Mouse (Mus musculus): ENCODE results near the gene 2210010C04Rik. TPM values are rescaled to one million over a fixed set of nuclear protein-coding genes. Genes with fewer than 3 reads are reported as not detected.

2210010C04Rik gene
- polyA plus RNA-seq (2014; fragmentation: Nextera tagmentation; extraction: Ambion mirVana): 0.14 TPM in 1 of 2 replicates, not detected in the other

DNA sequence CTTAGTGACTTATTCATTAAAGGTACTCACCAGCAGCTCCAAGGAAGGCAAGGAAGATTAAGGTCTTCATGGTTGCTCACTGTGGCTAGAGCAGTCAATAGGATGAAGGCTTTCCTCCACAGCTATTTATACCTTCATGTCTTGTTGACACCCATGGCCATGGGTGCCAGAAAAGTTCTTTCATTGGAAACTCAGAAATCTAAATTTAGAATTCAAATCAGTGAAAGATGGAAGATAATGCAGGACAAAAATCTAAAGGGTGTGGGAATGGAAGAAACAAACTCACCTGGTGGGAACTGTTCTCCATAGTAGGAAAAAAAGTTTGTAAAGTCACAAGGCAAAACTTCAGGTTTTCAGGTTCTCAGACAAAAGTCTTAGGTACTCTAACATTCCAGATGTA, at the start of gene 2210010C04Rik:
2210010C04Rik (minus strand) TSS at position 101 of the 400 bp plus-strand sequence.
- ATAC-seq (replicated peaks; ENCODE audit: low FRiP score, low TSS enrichment, low read depth): no peak
- H3K4me3 ChIP-seq (ENCODE audit: low read depth, low read length): no peak within 1 kb of the TSS
- no peak for DNase-seq (ENCODE audit: low spot score)
- H3K36me3 ChIP-seq (ENCODE audit: control insufficient read depth, insufficient read depth, low read length): no peaks in the 10 kb centered on the region
- H3K27me3 ChIP-seq (replicated peaks; ENCODE audit: control insufficient read depth, insufficient read depth, low read length): no peaks in the 10 kb centered on the region
- no peak within 1 kb of the TSS for H3K4me2 ChIP-seq (ENCODE audit: low read length)
- no peaks in the 10 kb centered on the region for H3K9me3 ChIP-seq (ENCODE audit: control insufficient read depth, low read length)
- H3K9ac ChIP-seq (ENCODE audit: low read length): no peak within 1 kb of the TSS
- H3K4me1 ChIP-seq (replicated peaks; ENCODE audit: control insufficient read depth, insufficient read depth, low read length): no peaks in the 10 kb centered on the region
- H3K27ac ChIP-seq (ENCODE audit: low read depth): no peak within 1 kb of the TSS

DNA sequence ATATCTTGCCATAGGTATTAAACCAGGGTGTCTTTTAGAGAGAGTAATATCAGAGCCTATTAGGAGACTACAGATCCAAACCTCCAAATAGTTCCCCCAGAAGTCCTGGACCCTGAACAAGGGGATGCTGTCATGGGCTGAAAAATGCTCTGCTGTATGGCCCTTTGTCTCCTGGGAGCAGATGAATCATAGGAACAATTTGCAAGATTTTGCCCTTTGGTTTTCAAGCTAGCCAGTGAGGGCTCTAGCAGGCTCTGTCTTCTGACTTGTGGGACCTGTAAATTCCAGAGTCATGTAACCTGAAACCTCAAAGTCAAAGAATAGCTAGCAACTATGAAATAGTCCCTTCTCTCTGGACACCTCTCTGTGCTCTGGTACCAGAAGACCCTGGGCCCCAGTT, 44.8 kb upstream of the 2210010C04Rik start:
- Histone ChIP-seq H3K36me3 (ENCODE audit: control insufficient read depth, insufficient read depth, low read length) (no peaks in the 10 kb centered on the region), H3K27ac (ENCODE audit: low read depth) (no peak overlapping the region), H3K4me1 (replicated peaks; ENCODE audit: control insufficient read depth, insufficient read depth, low read length) (no peaks in the 10 kb centered on the region), H3K9ac (ENCODE audit: low read length) (no peak overlapping the region), H3K4me2 (ENCODE audit: low read length) (no peak overlapping the region), H3K9me3 (ENCODE audit: control insufficient read depth, low read length) (no peaks in the 10 kb centered on the region), H3K27me3 (replicated peaks; ENCODE audit: control insufficient read depth, insufficient read depth, low read length) (no peaks in the 10 kb centered on the region), H3K4me3 (ENCODE audit: low read depth, low read length) (no peak overlapping the region)
- ATAC-seq (replicated peaks; ENCODE audit: low FRiP score, low TSS enrichment, low read depth) (no peak), DNase-seq (ENCODE audit: low spot score) (no peak)

DNA sequence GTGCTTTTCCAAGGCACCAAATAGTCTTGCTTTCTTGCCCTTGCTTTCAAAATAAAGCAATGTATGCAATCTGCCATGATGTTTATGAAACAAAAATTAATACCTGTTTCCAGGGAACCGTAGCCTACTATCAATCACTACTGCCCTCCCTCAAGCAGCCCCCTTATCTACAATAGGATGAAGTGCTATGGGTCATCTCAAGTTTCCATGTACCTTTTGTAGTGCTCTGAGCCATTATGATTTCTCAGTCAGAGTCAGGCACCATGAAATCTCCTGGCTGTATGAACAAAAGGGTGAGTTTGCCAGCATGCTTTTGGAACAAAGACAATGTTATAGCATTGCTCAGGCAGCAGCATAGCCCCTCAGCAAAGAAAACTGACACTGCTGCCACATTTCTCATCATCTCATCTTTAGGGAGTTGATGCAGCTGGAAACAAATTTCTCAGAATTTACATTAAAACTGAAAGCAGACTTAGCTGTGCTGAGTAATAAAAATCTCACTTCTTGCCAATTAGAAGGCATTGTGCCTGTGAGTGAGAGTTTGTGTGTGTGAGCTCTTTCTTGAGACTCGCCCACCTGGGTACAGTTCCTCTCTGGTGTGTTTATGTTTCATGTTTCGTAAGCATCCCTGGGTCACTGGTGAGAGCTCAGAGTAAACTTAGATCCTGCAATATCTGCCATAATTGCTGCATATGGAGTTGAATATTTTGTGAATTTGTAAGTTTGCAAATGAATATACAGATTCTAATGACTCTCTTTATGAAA, 43.4 kb upstream of the 2210010C04Rik start:
- no peak for DNase-seq (ENCODE audit: low spot score)
- no peak overlapping the region for H3K27ac ChIP-seq (ENCODE audit: low read depth)
- H3K4me2 ChIP-seq (ENCODE audit: low read length): no peak overlapping the region
- ATAC-seq (replicated peaks; ENCODE audit: low FRiP score, low TSS enrichment, low read depth): no peak
- H3K36me3 ChIP-seq (ENCODE audit: control insufficient read depth, insufficient read depth, low read length): no peaks in the 10 kb centered on the region
- 50% methylated on average over 3 of the region's 3 CpGs for WGBS
- H3K9me3 ChIP-seq (ENCODE audit: control insufficient read depth, low read length): no peaks in the 10 kb centered on the region
- no peak overlapping the region for H3K4me3 ChIP-seq (ENCODE audit: low read depth, low read length)
- H3K9ac ChIP-seq (ENCODE audit: low read length): no peak overlapping the region
- H3K27me3 ChIP-seq (replicated peaks; ENCODE audit: control insufficient read depth, insufficient read depth, low read length): no peaks in the 10 kb centered on the region
- H3K4me1 ChIP-seq (replicated peaks; ENCODE audit: control insufficient read depth, insufficient read depth, low read length): no peaks in the 10 kb centered on the region

DNA sequence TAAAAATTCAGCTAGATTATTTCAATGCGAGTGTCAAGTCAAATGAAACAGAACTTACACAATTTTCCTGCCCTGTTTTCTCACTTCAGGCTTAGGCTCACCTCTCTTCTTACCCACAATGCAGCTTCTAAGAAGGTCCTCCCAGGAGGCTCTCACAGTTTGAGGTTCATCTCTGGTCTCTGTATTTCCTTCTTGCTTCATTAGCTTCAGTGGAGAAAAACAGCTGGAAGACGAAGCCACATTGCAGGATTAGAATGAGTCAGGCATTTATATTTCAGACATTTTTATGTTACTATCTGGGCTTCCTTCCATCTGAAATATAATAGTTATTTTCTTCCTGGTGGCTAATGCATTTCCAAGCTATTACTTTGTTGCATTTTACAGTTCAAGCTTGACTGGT, 40.4 kb upstream of the 2210010C04Rik start:
- no peaks in the 10 kb centered on the region for H3K27me3 ChIP-seq (replicated peaks; ENCODE audit: control insufficient read depth, insufficient read depth, low read length)
- DNase-seq (ENCODE audit: low spot score): no peak
- 74% methylated on average over 2 of the region's 2 CpGs for WGBS
- H3K4me3 ChIP-seq (ENCODE audit: low read depth, low read length): no peak overlapping the region
- no peak for ATAC-seq (replicated peaks; ENCODE audit: low FRiP score, low TSS enrichment, low read depth)
- H3K36me3 ChIP-seq (ENCODE audit: control insufficient read depth, insufficient read depth, low read length): no peaks in the 10 kb centered on the region
- H3K4me1 ChIP-seq (replicated peaks; ENCODE audit: control insufficient read depth, insufficient read depth, low read length): no peaks in the 10 kb centered on the region
- no peak overlapping the region for H3K4me2 ChIP-seq (ENCODE audit: low read length)
- no peak overlapping the region for H3K27ac ChIP-seq (ENCODE audit: low read depth)
- H3K9ac ChIP-seq (ENCODE audit: low read length): no peak overlapping the region
- H3K9me3 ChIP-seq (ENCODE audit: control insufficient read depth, low read length): no peaks in the 10 kb centered on the region

DNA sequence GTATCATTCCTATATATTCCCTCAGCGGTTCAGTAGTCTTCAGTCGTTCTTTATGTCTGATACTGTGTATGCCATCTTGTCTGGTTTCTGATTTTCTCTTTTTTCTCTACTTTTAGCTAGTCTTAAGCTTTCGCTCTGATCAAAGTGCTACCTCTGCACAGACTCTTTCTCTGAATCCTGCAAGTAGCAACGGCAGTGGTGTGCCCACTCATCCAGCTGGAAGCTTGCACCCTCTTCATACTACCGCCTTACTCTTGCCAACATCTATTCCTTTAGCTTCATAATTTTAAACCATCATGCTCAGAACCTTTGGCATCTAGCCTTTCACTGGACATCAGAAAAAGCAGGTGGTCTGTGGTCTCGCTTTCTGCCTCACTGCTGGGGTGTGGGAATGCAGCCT, 28.0 kb upstream of the 2210010C04Rik start:
- H3K36me3 ChIP-seq (ENCODE audit: control insufficient read depth, insufficient read depth, low read length): no peaks in the 10 kb centered on the region
- no peak overlapping the region for H3K27ac ChIP-seq (ENCODE audit: low read depth)
- no peaks in the 10 kb centered on the region for H3K4me1 ChIP-seq (replicated peaks; ENCODE audit: control insufficient read depth, insufficient read depth, low read length)
- no peak overlapping the region for H3K4me3 ChIP-seq (ENCODE audit: low read depth, low read length)
- DNase-seq (ENCODE audit: low spot score) (no peak), ATAC-seq (replicated peaks; ENCODE audit: low FRiP score, low TSS enrichment, low read depth) (no peak)
- no peak overlapping the region for H3K4me2 ChIP-seq (ENCODE audit: low read length)
- H3K9me3 ChIP-seq (ENCODE audit: control insufficient read depth, low read length): no peaks in the 10 kb centered on the region
- H3K9ac ChIP-seq (ENCODE audit: low read length): no peak overlapping the region
- no peaks in the 10 kb centered on the region for H3K27me3 ChIP-seq (replicated peaks; ENCODE audit: control insufficient read depth, insufficient read depth, low read length)
- WGBS: 92% methylated on average over 6 of the region's 6 CpGs

DNA sequence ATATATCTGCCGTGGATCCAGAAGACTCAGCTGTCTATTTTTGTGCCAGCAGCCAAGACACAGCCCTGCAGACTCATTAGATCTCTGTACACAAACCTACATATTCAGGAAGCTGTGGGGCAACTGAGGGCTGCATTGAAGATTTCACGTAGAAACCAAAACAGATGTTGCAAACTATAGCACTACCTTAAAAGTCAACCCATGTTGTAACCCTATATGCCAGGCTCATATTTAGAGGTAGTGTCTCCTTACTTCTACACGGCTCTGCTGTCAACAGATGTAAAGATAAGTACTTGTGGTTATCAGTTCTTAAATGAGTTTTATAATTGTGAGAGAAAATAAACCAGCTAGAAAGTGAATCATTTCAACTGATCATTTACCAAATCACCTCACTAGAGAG, 27.4 kb upstream of the 2210010C04Rik start:
- WGBS: 53% methylated on average over 3 of the region's 3 CpGs
- Histone ChIP-seq H3K9me3 (ENCODE audit: control insufficient read depth, low read length) (no peaks in the 10 kb centered on the region), H3K27ac (ENCODE audit: low read depth) (no peak overlapping the region), H3K36me3 (ENCODE audit: control insufficient read depth, insufficient read depth, low read length) (no peaks in the 10 kb centered on the region), H3K4me2 (ENCODE audit: low read length) (no peak overlapping the region), H3K4me3 (ENCODE audit: low read depth, low read length) (no peak overlapping the region), H3K9ac (ENCODE audit: low read length) (no peak overlapping the region), H3K4me1 (replicated peaks; ENCODE audit: control insufficient read depth, insufficient read depth, low read length) (no peaks in the 10 kb centered on the region), H3K27me3 (replicated peaks; ENCODE audit: control insufficient read depth, insufficient read depth, low read length) (no peaks in the 10 kb centered on the region)
- no peak for ATAC-seq (replicated peaks; ENCODE audit: low FRiP score, low TSS enrichment, low read depth)
- no peak for DNase-seq (ENCODE audit: low spot score)

DNA sequence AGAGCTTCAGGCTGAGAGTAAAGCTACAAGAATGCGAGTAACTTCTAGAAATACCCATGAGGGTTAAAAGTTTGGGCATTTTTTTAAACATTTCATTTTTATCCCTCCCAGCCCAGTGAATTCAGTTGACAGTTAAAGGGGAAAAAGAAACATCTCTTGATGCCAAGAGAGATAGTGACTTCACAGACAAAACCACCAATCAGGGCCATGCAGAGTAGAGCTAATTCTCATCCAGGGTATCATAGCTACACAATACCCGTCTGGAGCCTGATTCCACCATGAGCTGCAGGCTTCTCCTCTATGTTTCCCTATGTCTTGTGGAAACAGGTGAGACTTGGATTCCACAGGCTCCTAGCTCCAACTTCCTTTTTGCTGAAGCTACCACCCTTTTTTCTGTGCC, 26.8 kb upstream of the 2210010C04Rik start:
- Histone ChIP-seq H3K4me2 (ENCODE audit: low read length) (no peak overlapping the region), H3K4me1 (replicated peaks; ENCODE audit: control insufficient read depth, insufficient read depth, low read length) (no peaks in the 10 kb centered on the region), H3K27me3 (replicated peaks; ENCODE audit: control insufficient read depth, insufficient read depth, low read length) (no peaks in the 10 kb centered on the region), H3K9me3 (ENCODE audit: control insufficient read depth, low read length) (no peaks in the 10 kb centered on the region), H3K4me3 (ENCODE audit: low read depth, low read length) (no peak overlapping the region), H3K9ac (ENCODE audit: low read length) (no peak overlapping the region), H3K27ac (ENCODE audit: low read depth) (no peak overlapping the region), H3K36me3 (ENCODE audit: control insufficient read depth, insufficient read depth, low read length) (no peaks in the 10 kb centered on the region)
- no peak for ATAC-seq (replicated peaks; ENCODE audit: low FRiP score, low TSS enrichment, low read depth)
- WGBS: 71% methylated on average over 2 of the region's 2 CpGs
- no peak for DNase-seq (ENCODE audit: low spot score)

DNA sequence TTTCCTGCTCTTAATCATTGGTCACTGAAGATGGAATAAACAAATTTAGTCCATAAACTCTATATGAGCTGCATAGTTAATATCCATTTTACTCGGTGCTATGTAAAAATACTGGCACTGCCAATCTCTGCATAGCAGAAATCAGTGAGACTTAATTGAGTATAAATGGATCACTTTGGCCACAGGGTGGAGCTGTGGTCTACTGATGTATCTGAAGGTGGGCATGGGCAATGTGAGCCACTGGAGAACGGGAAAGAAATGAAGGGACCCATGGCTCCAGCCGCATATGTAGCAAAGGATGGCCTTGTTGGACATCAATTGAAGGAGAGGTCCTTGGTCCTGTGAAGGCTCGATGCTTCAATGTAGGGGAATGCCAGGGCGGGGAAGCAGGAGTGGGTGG, 25.8 kb upstream of the 2210010C04Rik start:
- no peaks in the 10 kb centered on the region for H3K36me3 ChIP-seq (ENCODE audit: control insufficient read depth, insufficient read depth, low read length)
- H3K4me1 ChIP-seq (replicated peaks; ENCODE audit: control insufficient read depth, insufficient read depth, low read length): no peaks in the 10 kb centered on the region
- DNase-seq (ENCODE audit: low spot score): no peak
- no peaks in the 10 kb centered on the region for H3K27me3 ChIP-seq (replicated peaks; ENCODE audit: control insufficient read depth, insufficient read depth, low read length)
- no peaks in the 10 kb centered on the region for H3K9me3 ChIP-seq (ENCODE audit: control insufficient read depth, low read length)
- 70% methylated on average over 5 of the region's 5 CpGs for WGBS
- ATAC-seq (replicated peaks; ENCODE audit: low FRiP score, low TSS enrichment, low read depth): no peak
- H3K9ac ChIP-seq (ENCODE audit: low read length): no peak overlapping the region
- H3K4me2 ChIP-seq (ENCODE audit: low read length): no peak overlapping the region
- no peak overlapping the region for H3K27ac ChIP-seq (ENCODE audit: low read depth)
- no peak overlapping the region for H3K4me3 ChIP-seq (ENCODE audit: low read depth, low read length)

DNA sequence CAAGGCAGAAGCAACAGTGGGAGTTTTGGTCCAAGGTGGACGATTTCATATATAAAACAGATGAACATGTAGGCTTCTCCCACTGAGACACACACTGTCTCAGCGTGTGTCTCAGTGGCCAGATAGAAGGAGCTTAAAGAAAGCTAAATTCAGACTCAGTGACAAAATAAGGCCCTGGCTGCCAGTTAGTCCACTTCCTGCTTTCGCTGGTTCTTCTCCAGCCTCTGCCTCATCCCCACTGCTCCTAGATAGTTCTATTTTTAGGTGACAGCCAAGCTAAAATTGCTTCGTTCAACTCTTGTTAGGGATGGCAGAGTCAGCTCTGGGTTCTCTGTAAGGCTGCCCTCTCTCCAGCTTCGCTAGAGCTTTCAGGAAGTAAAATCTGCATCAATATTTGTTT, 22.3 kb upstream of the 2210010C04Rik start:
- no peak overlapping the region for H3K4me2 ChIP-seq (ENCODE audit: low read length)

More for the DNA sequence above, 22.3 kb upstream of the 2210010C04Rik start:
- Histone ChIP-seq H3K9me3 (ENCODE audit: control insufficient read depth, low read length) (no peaks in the 10 kb centered on the region), H3K27ac (ENCODE audit: low read depth) (no peak overlapping the region), H3K9ac (ENCODE audit: low read length) (no peak overlapping the region), H3K4me1 (replicated peaks; ENCODE audit: control insufficient read depth, insufficient read depth, low read length) (no peaks in the 10 kb centered on the region), H3K27me3 (replicated peaks; ENCODE audit: control insufficient read depth, insufficient read depth, low read length) (no peaks in the 10 kb centered on the region), H3K36me3 (ENCODE audit: control insufficient read depth, insufficient read depth, low read length) (no peaks in the 10 kb centered on the region), H3K4me3 (ENCODE audit: low read depth, low read length) (no peak overlapping the region)
- DNase-seq (ENCODE audit: low spot score): no peak
- WGBS: 69% methylated on average over 5 of the region's 5 CpGs
- no peak for ATAC-seq (replicated peaks; ENCODE audit: low FRiP score, low TSS enrichment, low read depth)
